Mouse (Mus musculus): ENCODE results near the gene Tes. TPM values are rescaled to one million over a fixed set of nuclear protein-coding genes. Genes with fewer than 3 reads are reported as not detected.
A peak's percentile ranks its signal among the peaks of the same experiment; 100 is the strongest.

Tes gene
- polyA plus RNA-seq (2012; rRNA removed): 2.0 and 2.1 TPM in 2 replicates

DNA sequence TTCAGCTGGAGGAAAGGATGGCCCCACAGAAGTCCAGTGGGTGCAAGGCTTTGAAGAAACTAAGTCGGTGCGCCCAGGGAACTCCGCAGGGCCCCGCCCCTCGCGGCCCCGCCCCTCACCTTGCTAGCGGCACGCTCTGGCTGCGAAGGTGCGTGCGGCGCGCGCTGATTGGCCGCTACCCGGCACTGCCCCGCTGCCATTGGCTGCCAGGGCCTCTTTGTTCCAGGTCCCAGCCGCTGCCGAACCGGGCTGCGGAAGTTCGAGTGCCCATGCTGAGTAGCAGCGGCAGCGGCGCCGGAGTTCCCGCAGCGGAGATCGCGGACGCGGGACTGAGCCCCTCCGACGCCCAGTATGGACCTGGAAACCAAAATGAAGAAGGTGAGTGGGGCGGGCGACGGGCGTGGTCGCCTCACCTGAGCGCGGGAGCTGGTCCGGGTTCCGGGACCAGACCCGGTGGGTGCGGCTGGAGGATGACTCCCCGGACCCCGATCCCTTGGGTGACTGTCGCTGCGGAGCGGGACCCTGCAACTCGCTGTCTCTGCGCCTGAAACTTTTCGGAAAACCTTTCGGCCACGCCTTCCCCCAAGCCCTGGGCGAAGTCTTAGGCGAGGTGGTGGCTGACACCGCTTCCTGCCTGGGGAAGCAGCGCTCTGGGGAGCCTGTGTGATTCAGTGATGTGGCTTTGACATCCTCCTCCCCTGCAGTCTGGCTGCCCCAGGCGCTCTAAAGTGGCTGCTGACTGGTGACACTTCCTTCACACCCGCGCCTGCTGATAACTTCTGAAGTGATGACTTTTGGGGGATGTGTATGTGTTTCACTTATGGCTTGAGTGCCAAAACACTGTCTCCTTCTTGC lies at the start of gene Tes:
TSS of gene Tes (plus strand) at position 214 of the 855 bp plus-strand sequence.
- no peaks in the 10 kb centered on the region for H3K4me1 ChIP-seq (ENCODE audit: control insufficient read depth, insufficient read depth, low read length)
- no peaks in the 10 kb centered on the region for H3K27me3 ChIP-seq (ENCODE audit: control insufficient read depth, insufficient read depth, low read length)
- TF ChIP-seq CTCF (IDR thresholded peaks at IDR 0.05; ENCODE audit: borderline replicate concordance, insufficient read depth, low read depth, low read length): no peak
- H3K4me3 ChIP-seq (replicated peaks; ENCODE audit: insufficient read depth, low read depth, low read length): peak within 1 kb of the TSS; percentile 50
- WGBS: 1% methylated on average over 63 of the region's 63 CpGs
- DNase-seq: peak; percentile 64 to 69
- H3K27ac ChIP-seq (ENCODE audit: insufficient read depth, low read length): no peak within 1 kb of the TSS

- no peak for TF ChIP-seq POLR2A (IDR thresholded peaks at IDR 0.05; ENCODE audit: borderline replicate concordance, insufficient read depth, low read length)
- TF ChIP-seq CTCF (IDR thresholded peaks at IDR 0.05; ENCODE audit: borderline replicate concordance, insufficient read depth, low read depth, low read length): no peak
- WGBS: 67% methylated on average over 7 of the region's 7 CpGs
- Histone ChIP-seq H3K4me1 (ENCODE audit: control insufficient read depth, insufficient read depth, low read length) (no peaks in the 10 kb centered on the region), H3K4me3 (replicated peaks; ENCODE audit: insufficient read depth, low read depth, low read length) (no peak overlapping the region), H3K27me3 (ENCODE audit: control insufficient read depth, insufficient read depth, low read length) (no peaks in the 10 kb centered on the region), H3K27ac (ENCODE audit: insufficient read depth, low read length) (no peak overlapping the region)
- no peak for DNase-seq
Measured at GRCm38 (mm10) chr6:17025886-17026285, 39.1 kb upstream of the Tes start.

GRCm38 (mm10) chr6:17027572-17027971 lies 37.4 kb upstream of the Tes start:
- Histone ChIP-seq H3K4me1 (ENCODE audit: control insufficient read depth, insufficient read depth, low read length) (no peaks in the 10 kb centered on the region), H3K27ac (ENCODE audit: insufficient read depth, low read length) (no peak overlapping the region), H3K4me3 (replicated peaks; ENCODE audit: insufficient read depth, low read depth, low read length) (no peak overlapping the region), H3K27me3 (ENCODE audit: control insufficient read depth, insufficient read depth, low read length) (no peaks in the 10 kb centered on the region)
- DNase-seq: peak in 1 of 2 experiments; percentile 14
- 17% methylated on average over 8 of the region's 8 CpGs for WGBS
- peak; percentile 56; the same call in 1 of the 2 replicates for TF ChIP-seq CTCF (IDR thresholded peaks at IDR 0.05; ENCODE audit: borderline replicate concordance, insufficient read depth, low read depth, low read length)
- no peak for TF ChIP-seq POLR2A (IDR thresholded peaks at IDR 0.05; ENCODE audit: borderline replicate concordance, insufficient read depth, low read length)

- Histone ChIP-seq H3K4me1 (ENCODE audit: control insufficient read depth, insufficient read depth, low read length) (no peaks in the 10 kb centered on the region), H3K27me3 (ENCODE audit: control insufficient read depth, insufficient read depth, low read length) (no peaks in the 10 kb centered on the region), H3K27ac (ENCODE audit: insufficient read depth, low read length) (no peak overlapping the region), H3K4me3 (replicated peaks; ENCODE audit: insufficient read depth, low read depth, low read length) (no peak overlapping the region)
- 81% methylated on average over 8 of the region's 8 CpGs for WGBS
- DNase-seq: no peak
- TF ChIP-seq POLR2A (IDR thresholded peaks at IDR 0.05; ENCODE audit: borderline replicate concordance, insufficient read depth, low read length): no peak
- no peak for TF ChIP-seq CTCF (IDR thresholded peaks at IDR 0.05; ENCODE audit: borderline replicate concordance, insufficient read depth, low read depth, low read length)
Measured at GRCm38 (mm10) chr6:17028809-17029208, 36.1 kb upstream of the Tes start.

GRCm38 (mm10) chr6:17032231-17032728 lies 32.7 kb upstream of the Tes start:
- Histone ChIP-seq H3K27ac (ENCODE audit: insufficient read depth, low read length) (no peak overlapping the region), H3K4me1 (ENCODE audit: control insufficient read depth, insufficient read depth, low read length) (no peaks in the 10 kb centered on the region), H3K27me3 (ENCODE audit: control insufficient read depth, insufficient read depth, low read length) (no peaks in the 10 kb centered on the region), H3K4me3 (replicated peaks; ENCODE audit: insufficient read depth, low read depth, low read length) (no peak overlapping the region)
- WGBS: 7% methylated on average over 2 of the region's 2 CpGs
- no peak for DNase-seq
- TF ChIP-seq POLR2A (IDR thresholded peaks at IDR 0.05; ENCODE audit: borderline replicate concordance, insufficient read depth, low read length) (no peak), CTCF (IDR thresholded peaks at IDR 0.05; ENCODE audit: borderline replicate concordance, insufficient read depth, low read depth, low read length) (no peak)

DNA sequence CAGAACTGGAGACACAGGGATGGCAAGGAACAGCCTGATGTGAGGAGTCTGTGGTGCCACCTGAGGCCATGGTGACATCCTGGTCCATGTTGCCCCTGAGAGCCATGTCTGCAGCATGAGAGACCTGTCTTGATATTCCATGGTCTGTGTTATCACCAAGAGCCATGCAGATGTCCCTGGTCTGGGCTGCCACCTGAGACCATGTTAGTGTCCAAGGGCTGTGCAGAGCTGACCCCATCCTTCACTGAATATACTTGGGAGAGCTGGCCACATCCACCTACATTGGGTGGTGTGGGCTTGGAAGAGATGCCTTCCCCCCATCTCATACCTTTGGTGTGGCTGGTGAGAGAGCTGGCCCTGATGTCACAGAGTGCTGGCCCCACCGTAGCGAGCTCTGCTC lies 30.9 kb upstream of the Tes start:
- H3K4me1 ChIP-seq (ENCODE audit: control insufficient read depth, insufficient read depth, low read length): no peaks in the 10 kb centered on the region
- no peak for TF ChIP-seq CTCF (IDR thresholded peaks at IDR 0.05; ENCODE audit: borderline replicate concordance, insufficient read depth, low read depth, low read length)
- TF ChIP-seq POLR2A (IDR thresholded peaks at IDR 0.05; ENCODE audit: borderline replicate concordance, insufficient read depth, low read length): no peak
- H3K4me3 ChIP-seq (replicated peaks; ENCODE audit: insufficient read depth, low read depth, low read length): no peak overlapping the region
- H3K27ac ChIP-seq (ENCODE audit: insufficient read depth, low read length): no peak overlapping the region
- DNase-seq: no peak
- WGBS: 96% methylated on average over 2 of the region's 2 CpGs
- no peaks in the 10 kb centered on the region for H3K27me3 ChIP-seq (ENCODE audit: control insufficient read depth, insufficient read depth, low read length)

DNA sequence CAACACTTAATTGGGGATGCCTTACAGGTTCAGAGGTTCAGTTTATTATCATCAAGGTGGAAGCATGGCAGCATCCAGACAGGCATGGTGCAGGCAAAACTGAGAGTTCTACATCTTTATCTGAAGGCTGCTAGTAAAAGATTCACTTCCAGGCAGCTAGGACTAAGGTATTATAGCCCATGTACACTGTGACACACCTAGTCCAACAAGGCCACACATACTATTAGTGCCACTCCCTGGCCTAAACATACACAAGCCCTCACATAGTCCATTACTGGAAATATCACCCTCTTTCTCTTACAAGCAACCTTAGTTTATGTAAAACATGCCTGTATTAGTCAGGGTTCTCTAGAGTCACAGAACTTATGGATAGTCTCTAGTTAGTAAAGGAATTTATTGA lies 29.7 kb upstream of the Tes start:
- TF ChIP-seq POLR2A (IDR thresholded peaks at IDR 0.05; ENCODE audit: borderline replicate concordance, insufficient read depth, low read length): no peak
- TF ChIP-seq CTCF (IDR thresholded peaks at IDR 0.05; ENCODE audit: borderline replicate concordance, insufficient read depth, low read depth, low read length): no peak
- no peak overlapping the region for H3K27ac ChIP-seq (ENCODE audit: insufficient read depth, low read length)
- H3K4me1 ChIP-seq (ENCODE audit: control insufficient read depth, insufficient read depth, low read length): no peaks in the 10 kb centered on the region
- H3K27me3 ChIP-seq (ENCODE audit: control insufficient read depth, insufficient read depth, low read length): no peaks in the 10 kb centered on the region
- no peak for DNase-seq
- no peak overlapping the region for H3K4me3 ChIP-seq (replicated peaks; ENCODE audit: insufficient read depth, low read depth, low read length)

DNA sequence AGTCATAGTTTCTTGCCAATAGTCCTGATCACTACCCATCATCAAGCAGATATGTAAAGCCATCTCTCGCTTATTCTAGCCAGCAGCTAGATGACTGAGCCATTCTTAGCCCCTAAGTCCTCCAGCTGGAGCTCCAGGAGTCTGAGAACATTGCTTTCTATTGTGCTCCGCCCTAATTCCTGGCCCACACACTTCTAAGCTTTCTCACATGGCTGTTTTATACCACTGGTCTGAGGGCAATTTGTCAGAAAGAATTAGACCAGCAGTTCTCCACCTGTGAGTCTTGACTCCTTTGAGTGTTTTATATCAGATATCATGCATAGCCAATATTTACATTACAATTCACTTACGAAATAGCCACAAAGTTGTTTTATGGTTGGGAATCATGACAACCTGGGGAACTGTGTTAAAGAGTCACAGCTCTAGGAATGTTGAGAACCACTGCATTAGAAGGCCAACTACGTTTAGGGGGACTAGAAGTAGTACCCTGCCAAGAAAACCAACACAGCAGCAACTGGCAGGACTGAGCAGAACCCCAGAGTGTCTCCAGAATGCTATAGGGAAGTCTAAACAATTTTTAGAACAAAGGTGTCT lies 13.4 kb upstream of the Tes start:
- no peak overlapping the region for H3K27ac ChIP-seq (ENCODE audit: insufficient read depth, low read length)
- TF ChIP-seq POLR2A (IDR thresholded peaks at IDR 0.05; ENCODE audit: borderline replicate concordance, insufficient read depth, low read length): no peak
- TF ChIP-seq CTCF (IDR thresholded peaks at IDR 0.05; ENCODE audit: borderline replicate concordance, insufficient read depth, low read depth, low read length): no peak
- H3K27me3 ChIP-seq (ENCODE audit: control insufficient read depth, insufficient read depth, low read length): no peaks in the 10 kb centered on the region
- WGBS: 75% methylated on average over 4 of the region's 4 CpGs
- H3K4me3 ChIP-seq (replicated peaks; ENCODE audit: insufficient read depth, low read depth, low read length): no peak overlapping the region
- no peaks in the 10 kb centered on the region for H3K4me1 ChIP-seq (ENCODE audit: control insufficient read depth, insufficient read depth, low read length)
- no peak for DNase-seq
